Mouse (Mus musculus): ENCODE data around the gene Slk.

Slk gene

DNA sequence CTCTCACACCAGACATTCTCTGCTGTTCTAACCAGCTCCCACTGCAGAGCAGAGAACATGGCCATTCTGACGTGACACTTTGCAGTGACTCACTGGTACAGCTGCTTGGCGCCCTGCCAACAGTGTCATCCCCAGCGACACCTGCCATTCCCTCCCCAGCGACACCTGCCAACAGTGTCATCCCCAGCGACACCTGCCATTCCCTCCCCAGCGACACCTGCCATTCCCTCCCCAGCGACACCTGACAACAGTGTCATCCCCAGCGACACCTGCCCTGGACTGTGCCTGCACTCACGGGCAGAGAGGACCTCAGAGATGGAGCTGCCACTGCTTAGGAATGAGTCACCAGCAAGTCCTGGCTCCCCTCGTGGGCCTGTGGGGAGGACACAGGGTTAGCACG is 75.4 kb downstream of the Slk start:
- DNase-seq = peak; percentile 5

- DNase-seq = peak; percentile 44
These were observed 79.5 kb downstream of the Slk start for GRCm38 (mm10) chr19:47658914-47659535.

GRCm38 (mm10) chr19:47659765-47660408 is 80.4 kb downstream of the Slk start:
- no peak for DNase-seq

- DNase-seq = no peak
These were observed 88.1 kb downstream of the Slk start for GRCm38 (mm10) chr19:47667601-47668000.

- DNase-seq = no peak
These were observed 88.9 kb downstream of the Slk start for GRCm38 (mm10) chr19:47668399-47668798.

DNA sequence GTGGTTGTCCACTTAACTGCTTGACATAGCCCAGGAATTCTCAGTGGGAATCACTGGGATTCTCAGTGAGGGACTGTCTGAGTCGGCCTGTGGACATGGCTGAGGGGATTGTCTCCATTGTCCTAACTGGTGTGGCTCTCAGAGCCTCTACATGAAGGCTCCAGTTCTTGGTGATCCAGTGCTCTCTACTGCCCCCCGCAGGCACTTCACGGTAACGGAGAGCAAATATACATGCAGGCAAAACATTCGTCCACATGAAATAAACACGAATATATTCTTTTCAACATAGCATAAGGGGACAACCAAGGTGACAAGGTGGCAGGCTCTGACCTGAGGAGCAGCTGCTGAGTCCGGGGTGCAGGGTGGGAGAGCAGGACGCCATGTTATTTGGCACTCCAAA is 94.9 kb downstream of the Slk start:
- DNase-seq = peak; percentile 67

DNA sequence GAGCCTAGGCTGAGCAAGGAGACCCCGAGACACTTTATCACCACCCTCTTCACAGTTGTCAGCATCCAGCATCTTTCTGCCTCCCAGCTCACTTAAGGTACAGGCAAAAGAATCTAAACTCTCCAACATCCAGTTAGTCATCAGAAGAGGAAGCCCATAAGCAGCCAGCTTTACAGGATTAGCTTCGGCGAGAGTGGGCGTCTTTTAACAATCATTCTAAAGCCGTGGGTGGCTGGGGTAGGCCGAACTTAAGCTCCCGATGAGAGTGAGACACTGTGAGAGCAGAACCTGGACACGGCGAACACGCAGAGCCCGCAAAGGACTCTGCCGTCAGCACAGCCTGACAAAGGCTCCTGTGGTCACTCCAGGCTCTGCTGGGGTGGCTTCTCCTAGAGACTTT is 99.2 kb downstream of the Slk start:
- DNase-seq = no peak

DNA sequence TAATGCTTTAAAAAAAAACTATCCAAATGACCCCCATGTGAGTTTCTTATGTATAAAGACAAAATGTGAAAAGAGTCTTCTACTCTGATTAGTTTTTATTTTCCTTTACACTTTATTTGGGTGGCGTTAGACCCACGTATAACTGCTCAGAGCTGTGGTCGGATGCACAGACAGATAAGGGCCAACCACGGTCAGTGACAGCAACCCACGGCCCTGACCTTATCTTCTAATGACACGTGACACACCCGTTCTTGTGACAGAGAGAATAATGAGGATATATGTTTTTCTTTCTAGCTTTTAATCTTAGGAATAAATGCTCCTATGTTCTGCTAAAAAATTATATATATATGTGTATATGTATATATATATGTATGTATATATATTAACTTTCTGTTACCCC is 110.1 kb downstream of the Slk start:
- DNase-seq = no peak

DNA sequence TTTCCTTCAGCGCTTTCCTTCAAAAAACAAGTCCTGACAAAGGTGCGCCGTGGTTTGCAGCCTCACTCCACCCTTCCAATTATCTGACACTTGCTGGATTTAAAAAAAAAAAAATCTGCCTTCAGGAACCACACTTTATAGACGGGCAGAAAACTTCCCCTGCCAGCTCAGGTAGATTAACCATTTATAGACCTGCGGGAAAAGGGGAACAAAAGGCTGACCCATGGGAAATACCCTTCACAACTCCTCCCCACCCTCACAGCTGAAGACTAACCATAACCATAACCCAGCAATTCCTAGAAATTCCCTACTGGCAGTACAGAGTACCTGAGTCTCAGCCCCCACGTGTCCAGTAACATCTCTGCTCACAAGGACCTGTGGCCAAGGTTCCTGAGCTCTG is 112.5 kb downstream of the Slk start, which contains the start of gene Col17a1:
Gene Col17a1 (minus strand): TSS at position 101 of the 400 bp plus-strand sequence.
- no peak for DNase-seq

Data from liver (tissue).